In the genomic region with DNA sequence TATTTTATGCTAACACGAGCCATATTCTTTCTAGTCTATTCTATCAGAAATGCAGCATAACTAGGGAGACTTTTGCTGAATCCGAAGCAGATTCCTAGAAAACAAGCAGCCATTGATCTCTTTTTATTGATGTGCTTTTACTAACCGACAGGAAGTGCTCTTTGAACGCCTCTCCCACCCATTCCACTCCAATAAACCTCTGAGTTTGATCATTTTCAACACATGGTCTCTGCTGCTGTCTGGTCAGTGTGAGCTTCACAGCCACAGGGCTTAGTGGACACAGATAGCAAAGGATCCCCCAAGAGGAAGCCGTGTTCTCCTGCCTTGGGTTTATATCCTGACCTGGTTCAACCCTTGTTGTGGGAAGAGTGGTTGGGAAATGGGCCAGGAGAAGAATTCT, we compare ENCODE assay signal across 19 mouse cellular contexts.
DNase-seq lines count a peak whose midpoint lies in the region; ATAC-seq and TF ChIP-seq lines count a peak whose summit lies in the region.
"Had no signal": no experiment of that assay in that cellular context is flagged by ENCODE, and none has a peak within 500 bp of the region (broad histone marks: within the 10 kb centered on the region; RNA-seq: fewer than 3 reads in every experiment).

No protein-coding gene starts in this region.

- no peaks in the 10 kb centered on the region for H3K36me3 ChIP-seq in liver, adult 2 months (ENCODE audit: control insufficient read depth, insufficient read depth, low read length)
- no peaks in the 10 kb centered on the region for H3K36me3 ChIP-seq in liver, embryonic 11.5 days (ENCODE audit: control insufficient read depth, insufficient read depth, low read length)
- H3K36me3 ChIP-seq in midbrain, embryonic 11.5 days (ENCODE audit: control insufficient read depth, insufficient read depth, low read length) = no peaks in the 10 kb centered on the region
- H3K36me3 ChIP-seq: embryonic facial prominence, embryonic 10.5 days; embryonic facial prominence, embryonic 12.5 days; forebrain, embryonic 15.5 days had no signal

- peak; percentile 80 for DNase-seq in liver, adult 2 months (ENCODE audit: extremely low read depth, low read depth, low spot score)
- DNase-seq in liver, embryonic 11.5 days (ENCODE audit: low spot score) = no peak
- peak; percentile 84 for DNase-seq in Muller cell, postnatal 12 days (ENCODE audit: inconsistent ontology term)
- DNase-seq in retina, embryonic 14.5 days (ENCODE audit: low spot score) = peak; percentile 77
- DNase-seq in heart, postnatal 14 days = no peak
- DNase-seq in midbrain, embryonic 11.5 days (ENCODE audit: low spot score, missing footprints) = no peak
- DNase-seq: adrenal gland, adult 8-10 months; adrenal gland, postnatal 14 days; adrenal gland, postnatal 36 days; cerebellum, adult 11-12 months; cerebellum, adult 2 months; cerebellum, adult 9-10 months; forebrain, postnatal 0 days had no signal

- H3K27me3 ChIP-seq in liver, adult 2 months (ENCODE audit: control insufficient read depth, insufficient read depth, low read length) = no peaks in the 10 kb centered on the region
- no peaks in the 10 kb centered on the region for H3K27me3 ChIP-seq in liver, embryonic 11.5 days (replicated peaks; ENCODE audit: control insufficient read depth, insufficient read depth, low read length)
- no peaks in the 10 kb centered on the region for H3K27me3 ChIP-seq in midbrain, embryonic 11.5 days (ENCODE audit: control insufficient read depth, insufficient read depth, low read length)
- H3K27me3 ChIP-seq: embryonic facial prominence, embryonic 12.5 days; forebrain, embryonic 15.5 days; Patski had no signal

- H3K4me1 ChIP-seq in liver, adult 2 months (ENCODE audit: control insufficient read depth, insufficient read depth, low read length) = peaks cover 44% of the 10 kb centered on the region
- H3K4me1 ChIP-seq in liver, embryonic 11.5 days (replicated peaks; ENCODE audit: control insufficient read depth, insufficient read depth, low read length) = no peaks in the 10 kb centered on the region
- no peaks in the 10 kb centered on the region for H3K4me1 ChIP-seq in midbrain, embryonic 11.5 days (ENCODE audit: control insufficient read depth, insufficient read depth, low read length)
- H3K4me1 ChIP-seq: embryonic facial prominence, embryonic 12.5 days had no signal

- intact Hi-C loops in heart, postnatal 14 days (cut with DNase I) = no loop called here

- TF ChIP-seq CTCF in liver, adult 2 months (IDR thresholded peaks at IDR 0.05; ENCODE audit: low read depth, low read length) = no peak

- no peak overlapping the region for H3K4me2 ChIP-seq in liver, embryonic 11.5 days
- no peak overlapping the region for H3K4me2 ChIP-seq in midbrain, embryonic 11.5 days
- H3K4me2 ChIP-seq: embryonic facial prominence, embryonic 12.5 days; forebrain, embryonic 13.5 days; forebrain, embryonic 15.5 days had no signal

- no peaks in the 10 kb centered on the region for H3K9me3 ChIP-seq in liver, embryonic 11.5 days (ENCODE audit: control insufficient read depth, low read length)
- H3K9me3 ChIP-seq in midbrain, embryonic 11.5 days (ENCODE audit: control insufficient read depth, low read length) = no peaks in the 10 kb centered on the region
- H3K9me3 ChIP-seq: embryonic facial prominence, embryonic 10.5 days; embryonic facial prominence, embryonic 12.5 days; forebrain, embryonic 13.5 days; forebrain, embryonic 15.5 days had no signal

- no peak for TF ChIP-seq POLR2A in liver, adult 2 months (IDR thresholded peaks at IDR 0.05; ENCODE audit: extremely low read depth, insufficient read depth, low read length)

- H3K79me2 ChIP-seq in liver, adult 2 months (ENCODE audit: control insufficient read depth, insufficient read depth, low read length) = no peaks in the 10 kb centered on the region

- no peak overlapping the region for H3K4me3 ChIP-seq in liver, adult 2 months (ENCODE audit: insufficient read depth, low read depth, low read length)
- H3K4me3 ChIP-seq in liver, embryonic 11.5 days (ENCODE audit: low read depth, low read length) = no peak overlapping the region
- no peak overlapping the region for H3K4me3 ChIP-seq in midbrain, embryonic 11.5 days (ENCODE audit: low read depth, low read length)
- H3K4me3 ChIP-seq: embryonic facial prominence, embryonic 10.5 days; embryonic facial prominence, embryonic 12.5 days; forebrain, embryonic 13.5 days; forebrain, embryonic 15.5 days had no signal

- peak overlapping the region; percentile 81 for H3K27ac ChIP-seq in liver, adult 2 months (replicated peaks; ENCODE audit: insufficient read depth, low read depth, low read length)
- H3K27ac ChIP-seq in liver, embryonic 11.5 days (ENCODE audit: low read depth, low read length) = no peak overlapping the region
- H3K27ac ChIP-seq in midbrain, embryonic 11.5 days (ENCODE audit: low read depth, low read length) = no peak overlapping the region
- H3K27ac ChIP-seq: embryonic facial prominence, embryonic 10.5 days; embryonic facial prominence, embryonic 12.5 days; forebrain, embryonic 13.5 days; forebrain, embryonic 15.5 days had no signal

- WGBS in liver, adult 2 months = 16% methylated on average over 5 of the region's 5 CpGs
- WGBS in liver, embryonic 11.5 days = 60% methylated on average over 5 of the region's 5 CpGs
- 79% methylated on average over 5 of the region's 5 CpGs for WGBS in midbrain, embryonic 11.5 days

- no peak for ATAC-seq in liver, embryonic 11.5 days (replicated peaks; ENCODE audit: low FRiP score)
- no peak for ATAC-seq in midbrain, embryonic 11.5 days (ENCODE audit: low FRiP score)
- ATAC-seq: activated CD4-positive, CD25-positive, alpha-beta regulatory T cell, adult 4 months; forebrain, embryonic 13.5 days; forebrain, embryonic 15.5 days; forebrain, postnatal 0 days; Patski had no signal

- H3K9ac ChIP-seq in liver, adult 2 months (ENCODE audit: low read depth, low read length) = no peak overlapping the region; the same call in 1 of the 2 replicates
- no peak overlapping the region for H3K9ac ChIP-seq in liver, embryonic 11.5 days (ENCODE audit: low read depth, low read length)
- no peak overlapping the region for H3K9ac ChIP-seq in midbrain, embryonic 11.5 days (ENCODE audit: low read length)
- H3K9ac ChIP-seq: embryonic facial prominence, embryonic 12.5 days; forebrain, embryonic 13.5 days; forebrain, embryonic 15.5 days; forebrain, postnatal 0 days had no signal

Comparison
In these comparisons a context has a peak if more than half of its experiments do, and no peak if none do; other contexts are left out.
1. DNase-seq: peak in liver, adult 2 months (single experiment), Muller cell, postnatal 12 days (single experiment) and retina, embryonic 14.5 days (single experiment); none in liver, embryonic 11.5 days (single experiment), heart, postnatal 14 days (0 of 2) and midbrain, embryonic 11.5 days (single experiment).